Mouse (Mus musculus): ENCODE measurements around the gene Tmigd3. TPM values are rescaled to one million over a fixed set of nuclear protein-coding genes. Genes with fewer than 3 reads are reported as not detected.

Gene Tmigd3
- polyA plus RNA-seq, 1 experiment from 2014 or later: not detected

DNA sequence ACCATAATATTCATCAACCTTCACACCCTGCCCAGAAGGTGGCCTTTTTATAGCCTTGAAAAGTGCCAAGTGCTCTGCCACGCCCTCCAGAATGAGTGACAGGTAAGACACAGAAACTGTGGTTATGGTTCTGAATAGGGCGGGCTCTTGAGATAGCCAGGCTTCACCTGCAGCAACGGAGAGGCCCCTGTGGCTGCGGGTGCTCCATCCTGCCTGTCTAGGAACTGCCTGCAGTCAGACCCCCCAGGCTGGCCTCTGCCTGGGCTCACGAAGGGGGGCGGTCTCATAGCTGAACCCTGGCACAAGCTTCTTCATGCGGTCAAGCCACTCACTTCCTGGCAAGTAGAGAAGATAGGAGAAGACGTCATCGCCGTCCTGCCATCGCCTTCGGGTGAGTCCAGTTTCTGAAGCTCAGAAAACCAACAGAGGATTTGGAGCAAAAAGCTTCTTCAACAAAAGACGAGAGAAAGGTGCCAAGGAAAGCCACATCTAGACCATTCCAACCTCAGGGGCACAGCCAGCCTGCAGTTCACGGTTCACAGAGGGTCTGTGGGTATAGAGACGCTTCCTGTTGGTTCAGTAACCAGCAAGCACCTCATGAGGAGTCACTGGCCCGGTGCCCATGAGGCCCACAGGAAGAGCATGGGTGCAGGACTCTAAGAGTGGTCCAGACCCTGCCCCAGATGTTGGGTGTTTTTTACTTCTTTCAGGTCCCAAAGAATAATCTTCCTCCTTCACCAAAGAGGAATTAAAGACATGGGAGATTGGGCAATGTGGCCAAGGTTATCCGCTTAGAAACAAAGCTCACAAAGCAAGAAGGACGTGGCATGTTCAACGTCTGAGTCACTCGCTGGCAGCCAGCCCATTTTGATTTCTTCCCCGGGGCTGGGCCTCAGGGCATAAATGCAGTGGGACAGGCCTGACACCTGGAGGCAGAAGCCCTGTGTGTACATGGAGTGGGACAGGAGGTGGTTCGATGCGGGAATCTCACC, 24.2 kb downstream of the Tmigd3 start:
- no peak overlapping the region for H3K4me3 ChIP-seq (ENCODE audit: low read length)
- no peak for ATAC-seq

DNA sequence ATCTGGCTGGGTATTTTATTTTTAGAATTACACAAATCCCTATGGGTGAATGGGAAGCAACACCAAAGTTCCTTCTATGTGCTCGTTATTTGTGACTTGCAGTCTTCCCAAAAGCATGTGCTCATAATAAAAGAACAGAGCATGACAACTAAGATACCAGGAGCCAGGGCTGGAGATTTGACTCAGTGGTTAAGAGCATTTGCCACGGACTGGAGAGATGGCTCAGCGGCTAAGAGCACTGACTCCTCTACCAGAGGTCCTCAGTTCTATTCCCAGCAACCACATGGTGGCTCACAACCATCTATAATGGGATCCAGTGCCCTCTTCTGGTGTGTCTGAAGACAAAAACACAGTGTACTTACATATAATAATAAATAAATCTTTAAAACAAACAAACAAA, 26.1 kb downstream of the Tmigd3 start:
- no peak overlapping the region for H3K27ac ChIP-seq (ENCODE audit: low read depth, low read length)
- H3K9me3 ChIP-seq (ENCODE audit: control insufficient read depth, low read length): no peaks in the 10 kb centered on the region
- H3K4me2 ChIP-seq (ENCODE audit: low read length): no peak overlapping the region
- H3K9ac ChIP-seq (ENCODE audit: low read depth, low read length): no peak overlapping the region
- no peaks in the 10 kb centered on the region for H3K27me3 ChIP-seq (replicated peaks; ENCODE audit: control insufficient read depth, insufficient read depth, low read length)
- WGBS: 86% methylated on average over 3 of the region's 3 CpGs
- no peaks in the 10 kb centered on the region for H3K4me1 ChIP-seq (ENCODE audit: control insufficient read depth, insufficient read depth, low read depth, low read length)
- no peak overlapping the region for H3K4me3 ChIP-seq (ENCODE audit: low read length)
- ATAC-seq: no peak
- no peaks in the 10 kb centered on the region for H3K36me3 ChIP-seq (ENCODE audit: control insufficient read depth, insufficient read depth, low read length)

More for the DNA sequence above, 24.2 kb downstream of the Tmigd3 start:
- Histone ChIP-seq H3K9me3 (ENCODE audit: control insufficient read depth, low read length) (no peaks in the 10 kb centered on the region), H3K4me1 (ENCODE audit: control insufficient read depth, insufficient read depth, low read depth, low read length) (no peaks in the 10 kb centered on the region), H3K4me2 (ENCODE audit: low read length) (no peak overlapping the region), H3K27ac (ENCODE audit: low read depth, low read length) (no peak overlapping the region), H3K27me3 (replicated peaks; ENCODE audit: control insufficient read depth, insufficient read depth, low read length) (no peaks in the 10 kb centered on the region), H3K36me3 (ENCODE audit: control insufficient read depth, insufficient read depth, low read length) (no peaks in the 10 kb centered on the region), H3K9ac (ENCODE audit: low read depth, low read length) (no peak overlapping the region)
- WGBS: 79% methylated on average over 23 of the region's 23 CpGs

GRCm38 (mm10) chr3:105898325-105898724, 27.6 kb downstream of the Tmigd3 start:
- Histone ChIP-seq H3K4me1 (ENCODE audit: control insufficient read depth, insufficient read depth, low read depth, low read length) (no peaks in the 10 kb centered on the region), H3K9ac (ENCODE audit: low read depth, low read length) (no peak overlapping the region), H3K9me3 (ENCODE audit: control insufficient read depth, low read length) (no peaks in the 10 kb centered on the region), H3K27ac (ENCODE audit: low read depth, low read length) (no peak overlapping the region), H3K27me3 (replicated peaks; ENCODE audit: control insufficient read depth, insufficient read depth, low read length) (no peaks in the 10 kb centered on the region), H3K36me3 (ENCODE audit: control insufficient read depth, insufficient read depth, low read length) (no peaks in the 10 kb centered on the region), H3K4me2 (ENCODE audit: low read length) (no peak overlapping the region), H3K4me3 (ENCODE audit: low read length) (no peak overlapping the region)
- 74% methylated on average over 2 of the region's 2 CpGs for WGBS
- ATAC-seq: no peak

DNA sequence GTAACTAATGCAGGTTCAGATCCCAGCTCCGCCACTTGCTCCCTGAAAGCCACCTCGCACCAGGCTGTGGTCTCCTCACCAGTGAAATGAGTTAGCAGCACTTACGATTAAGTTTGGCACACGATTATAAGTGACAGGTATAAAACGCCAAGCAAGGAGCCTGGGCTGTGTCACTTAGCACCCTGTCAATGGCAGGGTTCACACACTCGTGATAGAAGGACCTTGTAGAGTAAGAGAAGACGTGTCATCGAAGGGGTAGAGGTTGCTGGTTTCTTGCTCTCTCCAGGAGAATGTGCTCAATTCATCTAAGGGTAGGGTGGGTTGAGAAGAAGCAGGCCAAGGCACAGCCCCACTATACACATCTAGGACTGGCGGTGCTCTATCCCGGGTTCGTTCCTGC, 28.2 kb downstream of the Tmigd3 start:
- Histone ChIP-seq H3K36me3 (ENCODE audit: control insufficient read depth, insufficient read depth, low read length) (no peaks in the 10 kb centered on the region), H3K4me2 (ENCODE audit: low read length) (no peak overlapping the region), H3K4me1 (ENCODE audit: control insufficient read depth, insufficient read depth, low read depth, low read length) (no peaks in the 10 kb centered on the region), H3K9ac (ENCODE audit: low read depth, low read length) (no peak overlapping the region), H3K4me3 (ENCODE audit: low read length) (no peak overlapping the region), H3K9me3 (ENCODE audit: control insufficient read depth, low read length) (no peaks in the 10 kb centered on the region), H3K27ac (ENCODE audit: low read depth, low read length) (no peak overlapping the region), H3K27me3 (replicated peaks; ENCODE audit: control insufficient read depth, insufficient read depth, low read length) (no peaks in the 10 kb centered on the region)
- WGBS: 94% methylated on average over 11 of the region's 11 CpGs
- ATAC-seq: no peak

GRCm38 (mm10) chr3:105899394-105900147, 28.9 kb downstream of the Tmigd3 start:
- peak; percentile 74 for ATAC-seq
- Histone ChIP-seq H3K4me1 (ENCODE audit: control insufficient read depth, insufficient read depth, low read depth, low read length) (no peaks in the 10 kb centered on the region), H3K4me3 (ENCODE audit: low read length) (no peak overlapping the region), H3K9ac (ENCODE audit: low read depth, low read length) (no peak overlapping the region), H3K27ac (ENCODE audit: low read depth, low read length) (no peak overlapping the region), H3K9me3 (ENCODE audit: control insufficient read depth, low read length) (no peaks in the 10 kb centered on the region), H3K36me3 (ENCODE audit: control insufficient read depth, insufficient read depth, low read length) (no peaks in the 10 kb centered on the region), H3K4me2 (ENCODE audit: low read length) (peak overlapping the region; percentile 23; the same call in 1 of the 2 replicates), H3K27me3 (replicated peaks; ENCODE audit: control insufficient read depth, insufficient read depth, low read length) (no peaks in the 10 kb centered on the region)
- 40% methylated on average over 8 of the region's 8 CpGs for WGBS

DNA sequence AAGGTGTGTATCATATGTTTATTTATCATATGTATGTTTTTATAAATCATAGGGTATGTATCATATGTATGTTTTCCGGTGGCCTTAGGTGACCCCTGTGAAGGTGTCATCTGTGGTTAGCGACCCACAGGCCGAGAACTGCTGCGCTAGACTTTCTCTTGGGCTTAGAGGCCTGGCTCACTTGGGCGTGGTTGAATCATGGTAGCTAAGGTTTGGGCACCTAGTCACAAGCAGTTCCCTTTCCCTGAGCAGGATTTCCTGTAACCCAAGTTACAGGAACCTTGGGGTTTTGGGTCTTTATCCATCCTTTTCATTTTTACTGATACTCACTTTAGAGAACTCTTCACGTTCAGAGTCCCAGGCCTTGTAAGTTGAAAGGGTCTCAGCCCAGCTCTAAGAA, 29.6 kb downstream of the Tmigd3 start:
- WGBS: 74% methylated on average over 6 of the region's 6 CpGs
- ATAC-seq: no peak
- Histone ChIP-seq H3K9ac (ENCODE audit: low read depth, low read length) (no peak overlapping the region), H3K4me2 (ENCODE audit: low read length) (no peak overlapping the region), H3K27ac (ENCODE audit: low read depth, low read length) (no peak overlapping the region), H3K9me3 (ENCODE audit: control insufficient read depth, low read length) (no peaks in the 10 kb centered on the region), H3K27me3 (replicated peaks; ENCODE audit: control insufficient read depth, insufficient read depth, low read length) (no peaks in the 10 kb centered on the region), H3K4me1 (ENCODE audit: control insufficient read depth, insufficient read depth, low read depth, low read length) (no peaks in the 10 kb centered on the region), H3K36me3 (ENCODE audit: control insufficient read depth, insufficient read depth, low read length) (no peaks in the 10 kb centered on the region), H3K4me3 (ENCODE audit: low read length) (no peak overlapping the region)

DNA sequence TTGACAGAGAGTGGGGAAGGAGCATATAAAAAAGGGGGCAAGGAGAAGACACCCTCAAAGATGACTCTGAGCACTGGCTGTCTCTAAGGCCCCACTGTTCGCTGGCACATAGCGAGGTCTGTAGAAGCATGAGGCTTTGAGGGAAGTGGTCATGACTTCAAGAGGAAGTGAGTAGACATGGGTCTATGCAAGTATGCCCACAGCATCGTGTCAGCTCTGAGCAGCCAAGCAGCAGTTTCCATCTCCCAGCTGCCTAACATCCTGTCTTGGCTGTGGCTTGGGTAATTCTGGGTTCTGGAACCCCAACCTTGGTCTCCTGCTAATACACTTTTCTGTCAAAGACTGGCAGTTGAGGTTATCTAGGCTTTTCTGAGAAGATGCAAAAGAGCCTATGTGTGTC, 30.0 kb downstream of the Tmigd3 start:
- no peaks in the 10 kb centered on the region for H3K4me1 ChIP-seq (ENCODE audit: control insufficient read depth, insufficient read depth, low read depth, low read length)

DNA sequence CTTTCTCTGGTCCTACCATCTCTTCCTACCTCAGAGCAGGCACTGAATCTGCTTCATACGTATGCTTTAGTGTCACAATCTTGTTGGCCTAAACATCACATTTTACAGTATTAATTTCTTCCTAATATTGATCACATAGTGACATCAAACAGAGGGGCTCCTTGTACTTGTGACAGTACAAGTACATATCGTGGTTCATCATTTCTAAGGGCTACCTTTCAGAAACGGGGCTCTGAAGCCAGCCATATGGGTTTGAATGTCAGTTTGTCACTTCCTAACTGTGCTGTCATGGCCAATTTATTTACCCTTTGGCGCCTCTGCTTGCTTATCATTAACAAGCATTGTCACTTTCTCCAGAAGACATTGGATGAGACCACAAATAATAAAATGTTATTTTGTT, 30.8 kb downstream of the Tmigd3 start:
- H3K27me3 ChIP-seq (replicated peaks; ENCODE audit: control insufficient read depth, insufficient read depth, low read length): no peaks in the 10 kb centered on the region
- no peak overlapping the region for H3K4me2 ChIP-seq (ENCODE audit: low read length)
- no peak for ATAC-seq
- no peak overlapping the region for H3K4me3 ChIP-seq (ENCODE audit: low read length)
- no peaks in the 10 kb centered on the region for H3K36me3 ChIP-seq (ENCODE audit: control insufficient read depth, insufficient read depth, low read length)
- H3K4me1 ChIP-seq (ENCODE audit: control insufficient read depth, insufficient read depth, low read depth, low read length): no peaks in the 10 kb centered on the region
- no peak overlapping the region for H3K9ac ChIP-seq (ENCODE audit: low read depth, low read length)
- WGBS: 75% methylated on average over 4 of the region's 4 CpGs
- no peaks in the 10 kb centered on the region for H3K9me3 ChIP-seq (ENCODE audit: control insufficient read depth, low read length)
- no peak overlapping the region for H3K27ac ChIP-seq (ENCODE audit: low read depth, low read length)

More for the DNA sequence above, 30.0 kb downstream of the Tmigd3 start:
- Histone ChIP-seq H3K4me2 (ENCODE audit: low read length) (no peak overlapping the region), H3K4me3 (ENCODE audit: low read length) (no peak overlapping the region), H3K27ac (ENCODE audit: low read depth, low read length) (no peak overlapping the region), H3K9ac (ENCODE audit: low read depth, low read length) (no peak overlapping the region), H3K27me3 (replicated peaks; ENCODE audit: control insufficient read depth, insufficient read depth, low read length) (no peaks in the 10 kb centered on the region), H3K36me3 (ENCODE audit: control insufficient read depth, insufficient read depth, low read length) (no peaks in the 10 kb centered on the region), H3K9me3 (ENCODE audit: control insufficient read depth, low read length) (no peaks in the 10 kb centered on the region)
- 83% methylated on average over 3 of the region's 3 CpGs for WGBS
- ATAC-seq: no peak

GRCm38 (mm10) chr3:105904213-105904612, 33.5 kb downstream of the Tmigd3 start:
- H3K4me3 ChIP-seq (ENCODE audit: low read length): no peak overlapping the region
- 88% methylated on average over 4 of the region's 4 CpGs for WGBS
- no peak overlapping the region for H3K4me2 ChIP-seq (ENCODE audit: low read length)
- H3K9ac ChIP-seq (ENCODE audit: low read depth, low read length): no peak overlapping the region
- H3K9me3 ChIP-seq (ENCODE audit: control insufficient read depth, low read length): no peaks in the 10 kb centered on the region
- ATAC-seq: no peak
- H3K36me3 ChIP-seq (ENCODE audit: control insufficient read depth, insufficient read depth, low read length): no peaks in the 10 kb centered on the region
- H3K27me3 ChIP-seq (replicated peaks; ENCODE audit: control insufficient read depth, insufficient read depth, low read length): no peaks in the 10 kb centered on the region
- H3K27ac ChIP-seq (ENCODE audit: low read depth, low read length): no peak overlapping the region
- no peaks in the 10 kb centered on the region for H3K4me1 ChIP-seq (ENCODE audit: control insufficient read depth, insufficient read depth, low read depth, low read length)

Measured in hindbrain, embryonic 16.5 days (tissue).